Mouse (Mus musculus): ENCODE measurements around the gene Olfr1380.

DNA sequence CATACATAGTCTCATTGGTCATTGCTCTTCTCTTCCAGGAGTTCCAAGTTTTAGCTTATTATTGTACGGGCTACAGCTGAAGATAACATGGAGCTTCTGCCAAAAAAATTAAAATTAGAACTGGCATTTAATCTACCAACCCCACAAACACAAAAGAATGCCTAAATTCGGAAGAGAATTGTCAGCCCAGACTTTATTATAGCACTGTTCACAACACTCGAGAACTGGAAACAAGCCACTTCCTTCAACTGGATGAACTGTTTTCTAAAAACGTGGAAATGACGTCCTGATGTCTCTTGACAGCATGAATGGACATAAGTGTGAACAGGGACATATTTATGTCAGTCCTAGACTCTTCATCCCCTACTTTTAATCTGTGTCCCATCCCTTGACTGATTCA, 38.6 kb upstream of the Olfr1380 start:
- TF ChIP-seq POLR2A (IDR thresholded peaks at IDR 0.05; ENCODE audit: low read depth, low read length) (no peak), CTCF (IDR thresholded peaks at IDR 0.05; ENCODE audit: extremely low read depth, insufficient read length, insufficient replicate concordance, low read depth, low read length) (no peak)

All from small intestine, adult 2 months (tissue).